Mouse (Mus musculus): ENCODE data around the gene Mavs.
"Not testable (repeated sequence)": the region's sequence is repeated elsewhere in the genome, so short reads cannot be mapped to it uniquely, and the experiment has no call there.

The Mavs gene

DNA sequence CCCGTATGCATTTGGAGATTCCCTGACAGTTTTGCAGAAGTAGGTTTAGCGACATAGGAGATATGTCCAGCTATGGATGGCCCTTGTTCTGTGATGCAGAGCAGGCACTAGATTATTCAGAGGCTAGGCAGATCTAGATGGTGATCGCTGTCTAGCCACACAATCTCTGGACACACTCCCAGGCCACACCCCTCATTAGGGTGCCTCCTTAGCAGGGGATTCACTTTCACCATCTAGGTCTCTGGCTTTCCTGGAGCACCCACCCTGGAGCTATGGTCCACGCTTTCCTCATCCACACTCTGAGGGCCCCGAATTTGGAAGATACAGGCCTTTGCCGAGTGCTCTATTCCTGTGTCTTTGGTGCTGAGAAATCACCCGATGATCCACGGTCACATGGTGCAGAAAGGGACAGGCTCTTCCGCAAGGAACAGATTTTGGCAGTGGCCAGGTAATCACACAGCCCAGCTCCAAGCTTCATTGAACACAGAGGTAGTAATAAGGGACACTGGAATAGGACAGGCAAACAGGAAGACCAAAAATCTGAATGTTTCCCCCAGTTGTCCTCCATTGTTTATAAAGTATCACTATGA is 22.7 kb upstream of the Mavs start:
- DNase-seq (ENCODE audit: low read depth, low spot score) = no peak

- no peak for DNase-seq (ENCODE audit: low read depth, low spot score)
Measured at GRCm38 (mm10) chr2:131213773-131214172, 20.1 kb upstream of the Mavs start.

DNA sequence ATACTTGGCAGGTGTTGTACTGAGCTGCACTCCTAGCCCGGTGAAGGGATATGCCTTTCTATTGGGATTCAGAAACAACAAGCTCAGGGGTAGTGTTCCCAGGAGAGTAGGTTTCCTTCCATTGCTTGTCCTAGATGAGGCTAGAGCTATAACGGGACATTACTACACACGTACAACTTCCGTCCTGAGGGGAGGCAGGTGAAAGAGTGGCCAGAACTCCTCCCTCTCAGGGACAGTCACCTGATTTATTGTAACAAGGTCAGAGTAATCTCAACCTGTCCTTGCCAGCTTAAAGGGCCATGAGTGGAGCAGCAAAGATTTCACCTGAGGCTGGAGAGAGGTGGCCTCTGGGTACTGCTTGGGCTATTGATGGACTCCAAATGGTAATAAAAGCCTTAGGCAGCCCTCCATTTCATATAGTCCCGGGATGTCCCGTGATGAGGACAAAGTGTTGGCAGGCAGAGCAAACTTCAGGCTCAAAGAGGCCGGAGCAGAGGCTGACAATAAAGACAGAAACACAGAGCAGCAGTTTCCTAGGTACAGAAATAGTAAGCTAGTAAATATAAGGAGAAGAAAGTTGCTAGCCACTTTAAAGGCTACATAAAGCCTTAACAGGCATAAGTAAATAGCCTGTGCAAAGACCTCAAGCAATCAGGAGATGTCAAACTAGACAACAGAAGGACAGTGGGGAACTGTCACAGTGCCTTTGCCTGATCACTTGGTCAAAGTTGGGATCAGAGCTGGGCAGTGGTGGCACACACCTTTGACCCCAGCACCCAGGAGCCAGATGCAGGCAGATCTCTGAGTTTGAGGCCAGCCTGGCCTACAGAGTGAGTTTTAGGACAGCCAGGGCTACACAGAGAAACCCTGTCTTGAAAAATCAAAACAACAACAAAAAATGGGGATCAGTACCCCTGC is 17.7 kb upstream of the Mavs start:
- no peak for DNase-seq (ENCODE audit: low read depth, low spot score)

DNA sequence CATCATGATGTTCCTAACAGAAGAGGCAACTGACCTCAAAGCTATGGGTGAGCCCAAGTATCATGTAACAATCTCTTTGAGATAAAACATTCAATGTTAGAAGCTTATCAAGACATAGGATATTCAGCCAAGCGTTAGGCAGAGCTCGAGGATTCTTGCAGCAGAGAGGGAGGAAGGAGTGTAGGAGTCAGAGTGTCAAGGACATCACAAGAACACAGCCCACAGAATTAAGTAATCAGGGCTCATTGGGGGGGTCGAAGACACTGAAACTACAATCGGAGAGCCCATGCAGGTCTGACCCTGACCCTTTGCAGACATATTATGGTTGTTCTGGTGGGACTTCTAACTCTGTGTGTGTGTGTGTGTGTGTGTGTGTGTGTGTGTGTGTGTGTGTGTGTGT is 13.8 kb upstream of the Mavs start:
- DNase-seq (ENCODE audit: low read depth, low spot score) = no peak

DNA sequence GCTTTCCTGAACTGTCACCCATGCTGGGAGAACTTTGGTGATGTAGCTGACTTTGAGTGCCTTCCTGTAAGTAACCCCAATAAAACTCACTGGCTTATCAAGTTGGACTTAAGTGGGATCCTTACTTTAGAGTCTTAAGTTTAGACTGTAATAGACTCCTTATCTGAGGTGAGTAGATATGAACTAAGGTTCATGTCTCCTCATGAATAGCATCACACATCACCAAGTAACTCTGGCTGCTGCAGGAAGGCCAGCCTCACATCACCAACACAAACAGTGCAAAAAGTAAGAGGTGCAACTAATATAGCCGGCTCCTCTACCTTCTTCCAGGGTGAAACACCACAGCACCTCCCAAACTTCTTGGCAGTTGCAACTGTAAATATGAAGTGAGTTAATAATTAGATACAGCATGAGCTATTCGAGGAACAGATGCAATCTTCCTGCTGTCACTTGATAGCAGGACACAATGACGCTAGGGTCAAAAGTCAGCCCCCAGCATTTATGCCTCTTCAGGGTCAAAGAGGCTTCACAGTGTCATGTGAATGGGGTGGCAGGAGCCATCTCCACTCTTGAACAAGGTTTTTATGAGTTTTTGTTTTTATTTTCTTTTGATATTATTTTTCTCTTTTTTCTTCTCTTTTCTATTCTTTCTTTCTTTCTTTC is 11.9 kb upstream of the Mavs start:
- DNase-seq (ENCODE audit: low read depth, low spot score) = no peak

GRCm38 (mm10) chr2:131222562-131222961 is 11.3 kb upstream of the Mavs start:
- no peak for DNase-seq (ENCODE audit: low read depth, low spot score)

- DNase-seq (ENCODE audit: low read depth, low spot score) = no peak
Measured at GRCm38 (mm10) chr2:131223569-131223968, 10.3 kb upstream of the Mavs start.

DNA sequence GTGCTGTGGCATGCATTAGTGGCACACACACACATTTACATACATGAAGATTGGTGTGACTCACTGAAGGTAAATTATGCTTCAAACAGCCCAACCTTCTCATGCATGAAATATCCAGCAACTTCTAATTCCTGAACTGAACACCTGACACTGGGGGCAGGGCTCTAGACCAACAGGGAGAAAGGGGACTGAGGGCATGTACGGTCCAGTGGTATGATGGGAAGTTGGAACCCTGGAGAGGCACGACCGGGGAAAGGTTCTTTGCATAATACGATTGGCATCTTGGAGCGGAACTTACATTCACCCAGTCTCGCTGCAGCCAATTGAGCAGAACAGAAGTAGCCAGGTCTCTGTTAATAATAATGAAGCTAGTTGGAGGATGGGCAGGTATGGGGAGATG is 8.7 kb upstream of the Mavs start:
- no peak for DNase-seq (ENCODE audit: low read depth, low spot score)

DNA sequence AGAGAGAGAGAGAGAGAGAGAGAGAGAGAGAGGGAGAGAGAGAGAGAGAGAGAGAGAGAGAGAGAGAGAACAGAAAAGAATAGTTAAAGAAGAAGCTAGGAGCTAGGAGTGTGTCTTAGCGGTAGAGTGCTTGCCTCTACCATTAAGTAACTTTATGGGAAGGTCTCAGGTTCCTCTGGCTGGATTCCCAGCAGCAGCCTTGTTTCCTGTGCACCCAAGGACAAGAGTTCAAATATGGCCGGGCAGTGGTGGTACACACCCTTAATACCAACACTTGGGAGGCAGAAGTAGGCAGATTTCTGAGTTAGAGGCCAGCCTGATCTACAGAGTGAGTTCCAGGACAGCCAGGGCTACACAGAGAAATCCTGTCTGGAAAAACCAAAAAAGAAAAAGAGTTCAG is 7.2 kb upstream of the Mavs start:
- not testable (repeated sequence) for DNase-seq (ENCODE audit: low read depth, low spot score)

DNA sequence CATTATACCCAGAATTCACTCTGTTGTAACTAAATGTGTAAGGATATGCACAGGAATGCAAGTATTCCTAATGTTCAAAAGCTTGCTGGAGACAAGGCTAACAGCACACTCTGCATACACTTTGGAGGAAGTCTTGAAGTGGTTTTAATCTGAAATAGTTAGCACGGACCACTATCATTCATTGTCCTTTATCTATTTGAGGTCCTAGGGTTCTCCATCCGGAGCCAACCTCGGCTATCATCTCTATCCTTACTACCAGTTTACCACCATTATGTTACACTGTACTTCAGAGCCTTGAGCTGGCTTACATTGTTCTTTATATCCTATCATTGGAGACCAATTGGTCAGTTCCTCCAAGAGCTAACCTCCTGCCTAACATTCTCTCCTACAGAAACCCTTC is 6.6 kb upstream of the Mavs start:
- no peak for DNase-seq (ENCODE audit: low read depth, low spot score)

GRCm38 (mm10) chr2:131232558-131232957 is 1.3 kb upstream of the Mavs start:
- peak; percentile 89 for DNase-seq (ENCODE audit: low read depth, low spot score)

DNA sequence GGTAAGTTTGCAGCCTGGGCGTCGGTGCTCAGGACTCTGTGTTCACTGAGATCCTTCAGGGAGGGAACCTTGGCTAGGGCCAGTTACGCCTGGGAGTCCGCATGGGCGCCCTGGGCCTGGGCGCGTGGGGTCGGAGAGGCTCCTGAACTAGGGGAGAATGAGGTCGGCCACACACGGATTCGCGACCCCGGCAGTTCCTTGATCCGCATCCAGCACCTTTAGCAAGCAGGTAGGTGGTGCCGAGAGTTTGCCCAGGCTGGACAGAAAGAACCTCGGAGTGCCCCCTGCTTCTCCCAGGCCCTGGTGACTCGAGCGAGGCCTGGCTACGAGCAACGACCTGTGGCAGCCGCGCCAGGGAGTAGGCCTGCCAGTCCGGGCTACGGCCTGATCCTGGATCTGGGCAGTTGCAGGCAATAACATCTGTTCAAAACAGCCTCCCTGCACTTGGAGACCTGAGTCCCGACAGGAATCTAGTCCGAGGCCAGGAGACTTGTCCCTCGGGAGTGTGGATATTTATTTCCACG is 326 bp downstream of the Mavs start:
- DNase-seq (ENCODE audit: low read depth, low spot score) = no peak

- DNase-seq (ENCODE audit: low read depth, low spot score) = no peak
Measured at GRCm38 (mm10) chr2:131234970-131235635, 1.2 kb downstream of the Mavs start.

- no peak for DNase-seq (ENCODE audit: low read depth, low spot score)
Measured at GRCm38 (mm10) chr2:131242180-131242579, 8.3 kb downstream of the Mavs start.

DNA sequence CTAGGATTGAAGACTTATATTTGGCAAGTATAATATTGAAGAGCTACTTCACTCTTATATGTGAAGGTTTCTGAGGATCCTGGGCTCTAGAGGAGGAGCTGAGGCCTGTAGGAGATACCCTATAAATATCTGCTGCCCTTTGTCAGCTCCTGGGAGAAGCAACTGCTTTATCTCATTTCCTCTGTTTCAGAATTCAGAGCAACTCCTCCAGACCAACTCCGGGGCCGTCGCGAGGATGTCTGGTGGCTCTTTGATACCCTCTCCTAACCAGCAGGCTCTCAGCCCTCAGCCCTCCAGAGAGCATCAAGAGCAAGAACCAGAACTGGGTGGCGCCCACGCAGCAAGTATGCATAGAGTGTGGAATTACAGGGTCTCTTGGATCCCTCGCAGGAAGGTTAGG is 9.1 kb downstream of the Mavs start:
- no peak for DNase-seq (ENCODE audit: low read depth, low spot score)

DNA sequence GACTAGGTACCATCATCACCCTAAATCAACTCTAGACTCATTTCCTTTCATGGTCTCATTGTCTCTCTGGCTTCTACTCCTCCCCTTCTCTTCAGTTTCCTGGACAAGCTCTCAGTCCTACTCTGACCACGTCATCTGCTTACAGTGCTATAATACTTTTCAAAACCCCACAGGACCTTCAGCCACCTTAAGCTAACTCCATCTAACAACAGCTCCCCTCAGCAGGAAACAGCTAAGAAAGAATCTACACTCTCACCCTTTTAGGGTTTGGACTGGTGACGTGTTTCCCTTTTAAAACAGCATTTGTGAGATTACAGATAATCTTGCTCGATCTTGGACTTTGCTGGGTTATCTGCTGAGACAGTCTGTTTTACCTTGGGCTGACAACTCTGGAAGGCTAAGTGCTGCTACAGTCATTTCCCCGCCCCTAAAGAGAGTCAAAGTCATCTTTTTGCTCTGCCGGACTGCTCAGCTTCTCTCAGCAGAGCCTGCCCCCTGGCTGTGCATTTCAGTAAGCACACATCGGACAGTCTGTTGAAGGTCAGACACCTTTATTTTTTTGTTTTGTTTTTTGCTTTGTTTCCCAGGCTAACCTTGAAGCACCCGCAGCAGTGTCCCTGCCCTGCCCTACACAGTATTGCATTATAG is 19.9 kb downstream of the Mavs start:
- DNase-seq (ENCODE audit: low read depth, low spot score) = peak; percentile 88

DNA sequence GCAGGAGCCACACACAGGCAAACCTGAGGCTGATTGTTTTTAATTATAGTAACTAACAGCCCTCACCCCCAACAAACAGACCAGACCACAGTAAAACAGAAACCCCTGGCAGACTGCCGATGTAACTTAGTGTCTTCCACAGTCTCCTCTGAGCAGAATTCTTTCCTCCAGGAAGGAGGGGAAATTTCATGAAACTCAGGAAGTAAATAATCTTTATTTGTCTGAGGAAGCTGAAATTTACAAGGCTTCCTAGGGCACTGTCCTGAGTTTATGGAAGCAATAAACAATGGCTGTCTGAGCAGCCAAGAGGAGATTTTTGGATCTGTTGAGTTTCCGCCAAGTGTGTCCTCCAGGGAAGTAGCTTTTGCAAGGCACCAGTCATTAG is 20.5 kb downstream of the Mavs start:
- DNase-seq (ENCODE audit: low read depth, low spot score) = no peak

- DNase-seq (ENCODE audit: low read depth, low spot score) = peak; percentile 73
Measured at GRCm38 (mm10) chr2:131255738-131256137, 21.9 kb downstream of the Mavs start.

DNA sequence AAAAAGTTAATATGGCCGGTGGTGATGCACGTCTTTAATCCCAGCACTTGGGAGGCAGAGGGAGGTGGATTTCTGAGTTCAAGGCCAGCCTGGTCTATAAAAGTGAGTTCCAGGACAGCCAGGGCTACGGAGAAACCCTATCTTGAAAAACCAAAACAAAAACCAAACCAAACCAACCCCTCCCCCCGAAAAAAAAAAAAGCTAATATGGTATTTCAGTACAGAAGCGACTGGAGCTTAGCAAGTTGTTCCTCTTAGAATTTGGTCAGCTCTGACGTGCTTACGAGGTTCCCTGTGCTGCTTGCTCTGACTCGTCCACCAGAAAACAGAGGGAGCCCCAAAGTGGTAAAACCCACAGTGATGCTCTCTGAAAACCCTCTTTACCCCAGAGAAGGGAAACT is 24.8 kb downstream of the Mavs start:
- no peak for DNase-seq (ENCODE audit: low read depth, low spot score)

- DNase-seq (ENCODE audit: low read depth, low spot score) = no peak
Measured at GRCm38 (mm10) chr2:131260544-131261307, 26.9 kb downstream of the Mavs start.
